Mouse (Mus musculus) embryonic fibroblast, embryonic 13.5 days (primary cell): ENCODE measurements around the gene Dbnl.

ENCODE experiments used
- CTCF ChIP-seq: IDR thresholded peaks from 2 replicates; pipeline ENCODE4 v1.5.1; 2011; ENCODE audit warnings: mild to moderate bottlenecking, control low read depth, low read length, moderate library complexity, borderline replicate concordance; ENCODE audit not compliant: insufficient read depth
- POLR2A ChIP-seq: IDR thresholded peaks from 2 replicates; pipeline ENCODE4 v1.6.1; 2011; ENCODE audit warnings: low read depth, mild to moderate bottlenecking, control low read depth, low read length, moderate library complexity

DNA sequence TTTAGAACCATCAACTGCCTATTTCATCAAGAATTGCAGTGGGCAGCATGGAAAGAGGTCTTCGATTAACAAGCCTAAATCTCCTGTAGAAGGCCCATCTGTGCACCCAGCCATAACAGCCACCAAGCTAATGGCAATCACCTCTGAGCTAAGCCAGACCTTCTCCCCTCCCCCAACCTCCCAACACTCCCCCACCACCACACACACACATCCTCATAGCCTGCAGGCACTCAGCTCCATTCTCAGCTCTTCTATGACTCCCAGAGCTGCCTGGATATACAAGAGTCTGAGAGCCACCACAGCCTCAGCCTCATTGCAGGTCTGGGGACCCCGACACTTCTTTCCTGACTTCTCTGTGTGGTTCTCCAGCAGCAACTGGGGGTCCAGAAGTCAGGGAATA, 34.5 kb upstream of the Dbnl start:
- TF ChIP-seq POLR2A, result no peak
- TF ChIP-seq CTCF, result no peak
